Mouse (Mus musculus) adrenal gland (tissue): ENCODE data around the gene Stk39.

ENCODE experiments used
- intact Hi-C: fragments of 180-260 bp; cut with DNase I; formaldehyde crosslinking; loops from one replicate; pipeline ENCODE4 v1.15.1; 2025

Gene Stk39

DNA sequence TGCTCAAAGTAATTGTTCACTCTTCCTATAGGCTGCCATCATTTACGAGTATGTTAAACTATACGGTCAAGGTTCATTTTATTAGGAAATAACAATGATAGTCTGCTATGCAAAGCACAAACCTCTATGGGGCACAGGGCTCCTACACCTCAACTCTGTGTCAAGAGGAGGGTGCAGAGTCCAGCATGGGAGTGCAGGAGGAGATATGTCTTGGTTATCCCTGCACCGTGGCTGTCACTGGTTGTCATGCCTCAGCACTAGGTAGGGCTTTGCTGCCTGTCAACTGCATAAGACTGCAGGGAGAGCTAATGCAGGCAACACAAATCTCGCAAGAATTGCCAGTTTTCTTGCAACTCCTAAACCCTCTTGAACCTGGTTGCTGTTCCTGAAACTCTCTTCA lies 108.9 kb downstream of the Stk39 start:
- intact Hi-C loops: loop anchor here (5.0 kb wide), 1 partner anchor 104 kb away; no protein-coding TSS in a partner anchor

DNA sequence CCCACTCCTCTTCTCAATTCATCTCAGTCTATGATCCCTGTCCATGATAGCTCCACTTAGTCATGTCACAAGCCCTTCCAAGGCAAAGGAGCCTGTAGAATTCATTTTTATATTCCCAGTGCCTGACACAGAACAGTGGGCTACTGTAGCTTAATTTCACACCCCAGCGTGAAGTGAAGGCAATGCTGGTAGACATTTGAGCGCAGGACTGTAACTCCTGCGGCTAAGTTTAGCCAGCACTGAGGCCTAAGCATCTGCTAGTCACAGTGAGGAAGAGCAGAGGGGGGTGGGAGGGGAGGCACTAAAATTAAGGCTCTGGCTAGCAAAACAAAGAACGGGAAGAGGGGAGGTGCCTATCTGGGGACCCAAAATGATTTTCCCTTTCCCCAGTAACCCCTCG lies 110.4 kb downstream of the Stk39 start:
- intact Hi-C loops: loop anchor here (5.0 kb wide), 1 partner anchor 106 kb away; no protein-coding TSS in a partner anchor

DNA sequence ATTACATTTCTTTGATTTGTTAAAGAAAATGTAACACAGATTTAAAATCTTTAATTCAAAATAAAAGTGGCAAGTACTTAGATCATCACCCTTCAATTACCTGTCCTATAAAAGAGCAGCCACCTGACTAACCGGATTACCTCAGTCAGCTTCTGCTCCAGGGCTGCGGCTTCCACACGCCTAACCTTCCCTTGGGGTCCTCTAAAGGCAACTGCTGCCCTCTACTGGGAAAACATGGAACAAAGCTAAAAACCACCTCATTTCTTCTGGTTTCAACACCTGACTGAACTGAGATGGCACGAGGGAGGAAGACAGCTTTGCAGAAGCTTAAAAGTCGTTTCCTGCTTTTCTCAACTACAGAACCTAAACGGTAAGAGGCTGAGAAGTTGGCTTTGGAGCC lies 121.4 kb downstream of the Stk39 start:
- intact Hi-C loops: loop anchor here (5.0 kb wide), 2 partner anchors 128 to 233 kb away; no protein-coding TSS in a partner anchor

DNA sequence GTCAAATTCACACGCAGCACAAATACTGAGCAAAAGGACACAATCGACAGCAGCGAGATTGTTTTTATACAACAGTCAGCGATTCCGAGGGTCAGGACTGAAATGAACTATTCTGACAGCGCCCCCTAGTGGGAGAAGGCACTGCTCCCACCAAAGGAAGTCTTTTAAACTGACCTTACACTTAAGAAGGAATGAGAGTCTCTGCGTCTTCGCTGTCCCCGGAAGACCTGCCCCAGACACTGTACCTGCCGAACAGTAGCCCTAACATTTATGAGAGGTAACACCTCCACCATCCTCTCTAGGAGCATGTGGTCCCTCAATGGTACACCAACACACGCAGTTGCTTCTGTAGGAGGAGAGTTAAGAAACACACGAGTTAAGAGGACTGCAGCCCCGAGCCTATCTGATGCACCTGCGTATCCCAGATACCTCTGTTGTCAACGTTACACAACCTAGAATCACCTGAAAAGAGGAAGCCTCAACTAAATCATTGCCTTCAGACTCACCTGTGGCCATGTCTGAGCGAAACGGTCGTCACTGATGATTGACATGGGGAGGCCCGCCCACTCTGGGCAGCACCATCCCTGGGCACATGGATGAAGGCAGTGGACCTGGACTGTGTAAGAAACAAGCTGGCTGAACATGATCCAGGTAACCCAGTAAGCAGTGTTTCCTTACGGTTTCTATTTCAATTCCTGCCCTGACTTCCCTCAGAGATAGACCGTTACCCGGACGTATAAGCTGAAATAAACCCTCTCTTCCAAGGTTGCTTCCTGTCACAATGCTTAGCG lies 122.3 kb downstream of the Stk39 start:
- intact Hi-C loops: loop anchor here (5.0 kb wide), 2 partner anchors 127 to 232 kb away; no protein-coding TSS in a partner anchor

DNA sequence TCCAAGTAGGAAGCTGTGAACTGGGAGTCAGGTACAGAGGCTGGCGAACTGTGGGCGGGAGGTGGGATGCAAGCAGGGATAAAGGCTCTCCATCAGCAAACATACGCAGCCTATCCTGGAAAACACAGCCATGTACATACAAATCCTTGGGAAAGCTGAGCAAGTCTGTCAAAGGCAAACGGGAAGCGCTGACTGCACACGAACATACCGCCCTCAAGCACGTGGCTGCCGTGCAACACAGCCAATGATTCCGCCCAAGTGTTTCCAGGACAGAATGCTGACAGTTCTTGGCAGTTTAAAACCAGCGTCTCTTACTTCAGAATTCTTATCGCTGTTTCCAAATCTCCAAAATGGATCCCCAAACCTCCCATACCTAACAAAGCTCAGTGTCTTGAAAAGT lies 123.1 kb downstream of the Stk39 start:
- intact Hi-C loops: no loop called here

DNA sequence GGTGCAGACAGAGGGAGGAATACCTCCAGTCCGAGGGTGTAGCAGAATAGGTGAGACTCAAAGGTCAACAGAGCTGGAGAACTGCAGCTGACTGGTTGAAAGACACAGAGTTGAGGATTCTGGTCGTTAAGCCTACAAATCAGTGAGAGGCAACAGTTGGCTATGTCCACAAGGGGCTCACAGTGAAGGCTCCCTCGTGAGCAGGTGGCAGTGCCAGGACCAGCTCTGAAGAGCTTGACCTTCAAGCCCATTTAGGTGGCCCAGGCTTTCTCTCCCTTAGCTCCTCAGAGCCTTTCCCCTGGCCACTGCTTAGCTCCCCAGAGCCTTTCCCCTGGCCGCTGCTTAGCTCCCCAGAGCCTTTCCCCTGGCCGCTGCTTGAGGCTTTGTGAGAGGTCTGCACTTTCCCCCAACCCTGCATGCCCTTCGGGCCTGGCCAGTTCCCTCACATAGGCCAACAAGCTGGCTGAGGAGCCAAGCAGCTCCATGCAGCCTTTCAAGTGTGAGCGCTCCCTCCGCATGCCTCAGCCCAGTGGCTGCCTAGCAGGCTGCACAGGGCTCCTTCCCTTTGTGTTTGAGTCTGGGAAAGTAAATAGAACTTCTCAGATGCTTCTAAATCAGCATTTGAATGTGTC lies 125.3 kb downstream of the Stk39 start:
- intact Hi-C loops: no loop called here

DNA sequence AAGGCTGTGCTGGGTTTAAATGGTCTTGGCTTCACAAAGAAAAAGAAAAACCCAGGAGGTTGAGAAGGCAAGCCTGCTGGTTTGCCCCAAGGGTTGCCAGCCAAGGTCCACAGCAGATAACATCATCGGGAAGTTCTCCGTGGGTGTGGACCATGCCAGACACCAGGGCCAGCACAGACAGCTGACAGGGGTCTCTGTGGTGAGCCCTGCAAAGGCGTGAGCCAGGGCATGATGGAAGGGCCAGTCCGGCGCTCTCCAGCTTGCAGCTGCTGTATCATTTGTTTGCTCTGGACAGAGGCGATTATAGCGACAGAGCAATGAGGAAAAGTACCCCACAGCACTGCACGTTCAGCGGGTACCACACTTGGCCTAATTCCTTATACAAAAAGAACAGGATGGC lies 126.8 kb downstream of the Stk39 start:
- intact Hi-C loops: no loop called here

DNA sequence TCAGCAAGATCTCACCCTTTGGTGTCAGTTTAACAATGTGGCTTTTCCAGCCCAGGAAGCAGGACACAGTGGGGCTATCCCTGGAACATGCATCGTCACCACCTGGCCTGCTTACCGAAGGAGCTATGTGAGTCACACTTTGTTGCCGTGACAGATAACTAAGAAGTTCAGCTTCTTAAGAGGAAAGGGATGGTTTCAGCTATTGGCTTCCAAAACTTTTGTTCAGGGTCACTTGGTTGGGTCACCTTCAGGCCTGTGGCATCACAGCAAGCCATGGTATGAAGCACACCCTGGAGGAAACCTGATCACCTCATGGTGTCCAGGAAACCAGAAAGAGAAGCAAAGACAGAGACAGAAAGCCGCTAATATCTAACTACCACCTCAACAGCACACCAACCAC lies 128.3 kb downstream of the Stk39 start:
- intact Hi-C loops: no loop called here

DNA sequence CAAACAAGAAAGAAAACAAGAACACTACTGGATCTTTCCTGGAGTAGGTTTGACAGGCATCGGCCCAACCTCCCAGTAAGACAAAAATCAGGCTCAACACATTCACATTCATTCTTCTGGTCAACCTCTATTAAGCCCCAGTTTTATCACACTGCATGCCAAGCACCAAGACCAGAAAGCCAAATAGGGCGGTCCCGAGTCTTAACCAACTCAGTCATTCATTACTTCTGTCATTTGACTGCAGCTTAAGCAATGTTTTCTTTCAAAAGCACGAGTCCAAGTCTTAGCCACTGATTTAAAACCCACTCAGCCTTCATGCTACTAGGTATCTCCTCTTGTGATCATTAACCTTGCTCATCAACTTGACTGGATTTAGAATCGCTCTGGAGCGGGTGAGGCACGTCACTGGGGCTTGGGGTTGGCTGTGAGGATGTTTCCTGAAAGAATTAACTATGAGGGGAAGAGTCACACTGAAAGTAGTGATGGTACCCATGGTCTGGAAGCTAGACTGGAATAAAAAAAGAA lies 129.9 kb downstream of the Stk39 start:
- intact Hi-C loops: no loop called here

DNA sequence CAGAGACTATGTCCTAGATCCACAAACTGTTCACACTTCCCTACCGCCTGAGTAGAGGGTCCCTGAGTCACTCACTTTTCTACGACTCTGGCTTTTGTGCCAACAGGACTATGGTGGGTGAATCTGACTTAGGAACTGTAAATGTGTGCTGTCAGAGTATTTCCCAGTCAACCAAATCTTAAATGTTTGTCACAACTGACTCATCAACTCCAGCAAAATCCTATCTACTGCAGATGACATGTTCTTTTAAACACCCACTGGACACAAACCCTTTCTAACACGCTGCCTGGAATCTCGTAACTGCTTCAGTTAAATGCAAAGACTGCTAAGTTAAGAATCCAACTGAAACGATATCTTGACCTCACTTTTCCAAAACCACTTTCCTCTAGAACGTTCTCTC lies 135.2 kb downstream of the Stk39 start:
- intact Hi-C loops: no loop called here

DNA sequence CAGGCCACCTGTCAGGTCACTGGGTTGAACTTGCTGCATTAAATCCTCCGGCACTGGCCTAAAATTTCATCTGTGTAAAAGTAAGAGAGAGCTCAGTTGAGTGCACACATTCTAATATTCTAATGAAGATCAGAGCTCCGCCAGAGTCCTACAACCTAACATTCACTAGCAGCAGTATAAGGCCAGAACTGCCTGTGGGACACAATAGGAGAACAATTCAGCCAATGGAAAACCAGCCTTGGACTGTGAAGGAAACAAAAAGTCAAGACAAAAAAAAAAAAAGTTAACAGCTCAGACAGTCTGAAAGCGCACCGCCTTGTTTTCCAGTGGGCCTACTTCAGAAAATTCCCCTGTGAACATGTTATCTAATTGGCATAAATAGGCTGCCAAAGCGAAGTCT lies 137.1 kb downstream of the Stk39 start:
- intact Hi-C loops: no loop called here

DNA sequence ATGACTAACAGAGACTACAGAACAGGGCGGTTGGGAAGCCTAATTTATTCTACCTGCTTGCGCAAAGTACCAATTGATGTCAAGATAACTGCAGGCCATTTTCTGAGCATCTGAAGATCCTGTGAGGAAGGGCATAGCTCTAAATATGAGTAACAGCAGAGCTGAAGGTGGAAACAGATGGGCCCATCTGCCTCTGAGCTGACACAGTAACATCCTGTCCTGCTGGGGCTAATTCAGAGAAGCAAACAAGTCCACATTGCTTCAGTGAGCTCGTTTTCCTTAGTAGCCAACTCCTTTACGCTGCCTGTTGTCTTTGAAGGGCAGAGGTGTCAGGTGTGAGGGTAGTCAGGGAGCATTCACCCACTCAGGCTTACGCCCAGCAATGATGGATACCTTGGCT lies 146.8 kb downstream of the Stk39 start:
- intact Hi-C loops: no loop called here

DNA sequence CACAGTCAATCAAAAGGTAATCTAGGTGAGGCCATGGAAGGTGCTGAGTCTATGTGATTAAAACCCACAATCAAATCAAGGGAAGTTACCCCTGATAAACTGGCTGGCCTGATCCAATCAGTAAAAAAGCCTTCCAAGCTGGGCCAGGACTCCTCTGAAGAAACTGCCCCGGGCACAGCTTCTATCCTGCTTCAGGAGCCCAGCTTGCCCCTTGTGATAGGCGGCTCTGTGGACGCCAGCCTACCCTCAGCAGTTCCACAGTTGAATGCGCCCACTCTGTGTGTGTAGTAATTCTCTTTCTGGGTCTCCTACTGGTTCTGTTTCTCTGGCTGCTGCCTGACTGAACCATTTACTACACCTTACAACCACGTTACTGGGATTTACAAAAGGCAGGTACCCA lies 150.8 kb downstream of the Stk39 start:
- intact Hi-C loops: no loop called here

DNA sequence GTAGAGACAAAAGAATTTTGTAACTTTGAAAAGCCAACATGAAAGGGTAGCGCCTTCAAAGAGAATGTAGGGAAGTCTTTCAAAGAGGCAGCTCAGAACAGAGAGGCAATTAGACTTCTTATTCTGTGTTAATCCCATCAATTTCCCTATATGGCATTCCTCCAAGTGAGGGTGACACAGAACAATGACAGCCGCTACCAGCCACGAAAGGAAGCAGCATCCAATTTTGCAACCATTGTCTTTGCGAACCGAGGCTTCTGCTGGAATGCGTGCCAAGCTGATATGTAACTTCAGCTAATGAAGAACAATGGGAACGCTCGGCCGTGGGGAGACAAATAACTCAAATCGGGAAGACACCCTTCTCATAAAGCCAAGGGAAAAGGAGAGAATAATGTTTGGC lies 151.4 kb downstream of the Stk39 start:
- intact Hi-C loops: no loop called here

DNA sequence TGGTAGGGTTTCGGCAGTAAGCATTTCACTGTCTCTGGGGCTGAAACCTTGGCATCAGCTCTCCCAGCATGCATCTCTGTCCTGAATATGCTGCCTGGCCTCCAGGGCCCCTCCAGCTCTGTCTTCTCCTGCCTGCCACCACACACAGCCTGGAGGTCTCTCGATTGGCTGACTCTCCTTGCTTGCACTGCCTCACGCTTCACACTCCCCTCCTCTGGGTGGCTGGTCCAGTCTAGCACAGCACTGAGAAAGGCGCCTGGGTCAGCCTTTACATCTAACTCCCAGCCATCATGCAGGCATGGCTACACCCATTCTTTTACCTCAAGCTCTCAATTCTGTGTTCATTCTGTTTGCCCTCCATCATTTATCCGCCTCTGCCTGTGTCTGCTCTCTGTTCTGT lies 153.6 kb downstream of the Stk39 start:
- intact Hi-C loops: no loop called here

DNA sequence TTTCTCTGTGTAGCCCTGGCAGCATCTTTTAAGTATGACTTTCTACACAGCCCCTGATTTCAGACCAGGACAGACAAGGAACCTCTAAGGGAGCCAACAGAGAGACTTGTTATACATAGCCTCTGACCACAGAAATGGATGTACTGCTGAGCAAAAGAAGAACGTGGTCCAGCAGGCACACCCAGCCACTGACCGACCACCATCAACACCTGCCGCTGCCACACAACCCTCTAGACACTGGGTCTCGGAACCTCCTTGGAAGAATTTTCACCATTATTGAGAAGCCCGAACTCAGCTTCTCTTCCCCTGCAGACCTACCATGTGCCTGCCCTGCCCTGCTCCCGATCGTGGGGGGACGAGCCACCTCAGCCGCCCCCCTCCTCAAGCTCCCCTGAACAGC lies 154.2 kb downstream of the Stk39 start:
- intact Hi-C loops: no loop called here

DNA sequence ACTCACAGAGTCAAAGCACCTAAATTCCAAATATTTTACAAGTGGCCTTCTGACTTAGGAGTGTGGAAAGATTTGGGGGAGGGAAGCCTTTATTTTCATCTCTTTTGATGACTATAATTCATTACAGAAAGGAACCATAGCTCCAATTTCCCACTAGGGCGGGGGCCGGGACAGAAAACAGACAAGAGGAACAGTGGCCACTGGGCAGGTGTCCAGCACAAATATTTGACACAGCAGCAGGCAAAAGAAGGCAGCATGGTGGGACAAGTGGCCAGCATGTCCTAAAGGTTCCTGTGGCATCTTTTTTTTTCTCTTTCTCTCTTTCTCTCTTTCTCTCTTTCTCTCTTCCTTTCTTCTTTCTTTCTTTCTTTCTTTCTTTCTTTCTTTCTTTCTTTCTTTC lies 154.6 kb downstream of the Stk39 start:
- intact Hi-C loops: no loop called here

DNA sequence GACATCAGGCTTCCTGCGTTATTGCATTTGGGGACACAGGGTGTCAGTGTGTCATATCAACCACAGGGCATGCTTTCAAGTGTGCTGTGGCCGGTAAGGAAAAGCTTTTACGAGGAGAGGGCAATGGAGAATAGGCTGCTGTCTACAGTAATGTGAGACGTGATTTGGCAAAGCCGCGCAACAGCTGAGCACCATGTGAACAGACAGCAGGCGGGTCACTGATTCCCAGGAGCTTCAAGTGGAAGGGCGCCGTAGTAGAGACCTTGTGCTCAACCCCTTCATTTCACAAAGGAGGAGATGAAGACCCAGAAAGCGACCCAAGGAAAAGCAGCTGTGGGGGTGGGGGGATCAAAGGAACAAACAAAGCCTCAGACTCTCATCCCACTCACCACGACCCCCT lies 156.8 kb downstream of the Stk39 start:
- intact Hi-C loops: no loop called here

DNA sequence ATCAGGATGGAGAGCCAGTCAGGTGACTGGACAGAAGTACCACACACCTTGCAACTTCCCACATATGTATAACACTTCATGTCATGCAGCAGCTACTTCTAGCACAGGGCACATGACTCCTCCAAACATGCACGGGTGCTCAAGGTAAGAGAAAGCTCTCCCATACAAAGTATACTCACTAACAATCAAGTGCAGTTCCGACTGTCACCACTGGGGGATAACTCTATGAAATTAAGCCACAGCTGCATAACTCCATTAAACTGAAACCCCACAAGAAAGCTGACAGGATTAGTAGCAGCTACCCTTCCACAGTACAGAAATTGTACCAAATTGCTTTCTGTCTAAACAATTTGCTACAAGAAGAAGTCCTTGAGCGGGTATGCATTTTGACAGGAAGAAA lies 161.9 kb downstream of the Stk39 start:
- intact Hi-C loops: no loop called here

DNA sequence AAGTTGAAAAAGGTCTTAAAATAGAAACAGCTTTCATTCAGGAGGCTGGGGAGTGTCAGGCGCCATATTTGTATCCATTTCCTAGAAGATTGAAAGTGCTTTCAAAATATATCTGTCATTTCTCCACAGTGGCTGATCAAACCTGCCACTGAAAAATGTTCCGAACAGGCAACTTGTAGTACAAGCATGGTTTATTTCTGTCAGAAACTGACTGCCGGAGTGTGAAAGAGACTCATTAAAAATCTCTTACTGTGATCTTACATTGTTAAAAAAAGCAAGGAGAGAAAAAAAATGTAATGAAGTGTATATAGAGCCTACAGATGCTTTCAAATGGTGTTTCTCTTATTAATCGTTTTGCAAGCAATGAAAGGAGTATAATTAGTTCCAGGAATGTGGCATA lies 165.5 kb downstream of the Stk39 start:
- intact Hi-C loops: no loop called here

DNA sequence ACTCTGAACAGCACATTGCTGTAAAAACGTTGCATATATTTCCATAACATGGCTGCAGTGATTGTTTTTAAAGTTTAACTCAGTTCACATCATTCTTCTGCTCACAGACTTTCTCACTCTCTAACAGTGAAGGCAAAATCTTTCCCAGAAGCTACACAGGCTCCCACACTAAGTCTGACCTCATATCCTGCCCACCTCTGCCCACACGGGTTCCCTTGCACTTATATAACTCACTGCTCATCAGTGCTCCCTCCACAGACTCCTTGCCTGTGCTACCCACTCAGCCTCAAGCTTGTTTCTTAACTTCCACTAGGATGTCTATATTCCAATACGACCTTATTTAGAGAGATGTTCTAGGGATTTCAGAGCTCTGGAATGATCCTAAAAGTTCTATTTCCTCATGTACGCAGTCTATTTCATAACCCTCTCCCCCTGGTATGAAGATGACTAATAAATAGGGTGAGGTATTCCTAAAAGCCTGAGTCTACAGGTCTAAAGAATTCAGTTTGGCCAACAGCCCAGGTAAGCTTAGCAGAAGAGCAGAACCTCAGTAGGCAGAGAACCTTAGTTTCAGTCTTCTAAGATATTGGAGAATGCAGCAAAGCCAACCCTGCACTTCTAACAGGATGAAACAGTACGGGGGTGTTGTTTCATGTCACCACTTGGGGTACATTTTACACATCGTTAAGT lies 167.2 kb downstream of the Stk39 start:
- intact Hi-C loops: no loop called here
